In genomic region chr7:25077414-25077755, GRCm38 (mm10) we compare ENCODE assay signal across 8 mouse cellular contexts. TPM values are rescaled to one million over a fixed set of nuclear protein-coding genes. Genes with fewer than 3 reads are reported as not detected.
A peak's percentile ranks its signal among the peaks of the same experiment; 100 is the strongest.
DNase-seq lines count a peak whose midpoint lies in the region; ATAC-seq and TF ChIP-seq lines count a peak whose summit lies in the region.

No protein-coding gene starts in this region.

- DNase-seq in kidney, postnatal 25 days = no peak
- DNase-seq in Patski (ENCODE audit: low read depth, low spot score) = no peak
- DNase-seq in hindbrain, embryonic 11.5 days (ENCODE audit: low spot score) = no peak
- DNase-seq in midbrain, embryonic 11.5 days (ENCODE audit: low spot score, missing footprints) = no peak
- no peak for DNase-seq in cerebellum, adult 11 months
- DNase-seq in layer of hippocampus, postnatal 14 days (ENCODE audit: low spot score in 2 of 2) = no peak
- DNase-seq in urinary bladder, adult 2 months (ENCODE audit: low spot score) = no peak

- peak overlapping the region; percentile 83 for H3K9ac ChIP-seq in kidney, embryonic 14.5 days (ENCODE audit: low read depth, low read length)
- H3K9ac ChIP-seq in hindbrain, embryonic 11.5 days (ENCODE audit: low read depth, low read length) = peak overlapping the region; percentile 96
- peak overlapping the region; percentile 85 for H3K9ac ChIP-seq in midbrain, embryonic 11.5 days (ENCODE audit: low read length)

- WGBS in kidney, embryonic 14.5 days = under 1% methylated on average over 32 of the region's 33 CpGs
- WGBS in hindbrain, embryonic 11.5 days = under 1% methylated on average over 32 of the region's 33 CpGs
- WGBS in midbrain, embryonic 11.5 days = under 1% methylated on average over 28 of the region's 33 CpGs

- no peaks in the 10 kb centered on the region for H3K9me3 ChIP-seq in kidney, embryonic 14.5 days (ENCODE audit: control insufficient read depth, low read length)
- H3K9me3 ChIP-seq in hindbrain, embryonic 11.5 days (ENCODE audit: control insufficient read depth, low read length) = no peaks in the 10 kb centered on the region
- H3K9me3 ChIP-seq in midbrain, embryonic 11.5 days (ENCODE audit: control insufficient read depth, low read length) = no peaks in the 10 kb centered on the region

- H3K4me1 ChIP-seq in kidney, embryonic 14.5 days (ENCODE audit: control insufficient read depth, insufficient read depth, low read length) = peaks cover 17% of the 10 kb centered on the region; the same call in 1 of the 2 replicates
- H3K4me1 ChIP-seq in hindbrain, embryonic 11.5 days (replicated peaks; ENCODE audit: control insufficient read depth, insufficient read depth, low read length) = peaks cover 17% of the 10 kb centered on the region
- H3K4me1 ChIP-seq in midbrain, embryonic 11.5 days (ENCODE audit: control insufficient read depth, insufficient read depth, low read length) = peaks cover 24% of the 10 kb centered on the region

- POLR2A ChIA-PET in Patski (lab: Charles Lee) = no interaction called here

- peak overlapping the region; percentile 72 for H3K4me2 ChIP-seq in kidney, embryonic 14.5 days (replicated peaks; ENCODE audit: low read depth, low read length)
- peak overlapping the region; percentile 76 for H3K4me2 ChIP-seq in hindbrain, embryonic 11.5 days (replicated peaks; ENCODE audit: low read depth, low read length)
- H3K4me2 ChIP-seq in midbrain, embryonic 11.5 days = peak overlapping the region; percentile 81

- peak; percentile 34 for ATAC-seq in kidney, embryonic 14.5 days (ENCODE audit: low FRiP score, low TSS enrichment)
- ATAC-seq in Patski = peak; percentile 1
- ATAC-seq in hindbrain, embryonic 11.5 days (ENCODE audit: low FRiP score) = peak; percentile 63; the same call in 1 of the 2 replicates
- ATAC-seq in midbrain, embryonic 11.5 days (ENCODE audit: low FRiP score) = peak; percentile 61

- TF ChIP-seq CTCF in Patski (IDR thresholded peaks at IDR 0.05) = no peak

- CTCF ChIA-PET in Patski (lab: Charles Lee) = interaction anchor here (1.6 kb wide), 1 partner anchor 17 kb away, joined by 5 read pairs; no protein-coding TSS in a partner anchor

- H3K36me3 ChIP-seq in kidney, embryonic 14.5 days (ENCODE audit: control insufficient read depth, insufficient read depth, low read length) = peaks cover 30% of the 10 kb centered on the region
- peaks cover 17% of the 10 kb centered on the region; the same call in 1 of the 2 replicates for H3K36me3 ChIP-seq in hindbrain, embryonic 11.5 days (ENCODE audit: control insufficient read depth, insufficient read depth, low read length)
- H3K36me3 ChIP-seq in midbrain, embryonic 11.5 days (ENCODE audit: control insufficient read depth, insufficient read depth, low read length) = peaks cover 28% of the 10 kb centered on the region

- H3K4me3 ChIP-seq in kidney, embryonic 14.5 days (ENCODE audit: low read length) = peak overlapping the region; percentile 63
- H3K4me3 ChIP-seq in hindbrain, embryonic 11.5 days (ENCODE audit: low read depth, low read length) = peak overlapping the region; percentile 92
- peak overlapping the region; percentile 78 for H3K4me3 ChIP-seq in midbrain, embryonic 11.5 days (ENCODE audit: low read depth, low read length)

- H3K27ac ChIP-seq in kidney, embryonic 14.5 days (ENCODE audit: low read depth, low read length) = peak overlapping the region; percentile 82
- H3K27ac ChIP-seq in hindbrain, embryonic 11.5 days (ENCODE audit: low read depth, low read length) = peak overlapping the region; percentile 93
- H3K27ac ChIP-seq in midbrain, embryonic 11.5 days (ENCODE audit: low read depth, low read length) = peak overlapping the region; percentile 86

- no peaks in the 10 kb centered on the region for H3K27me3 ChIP-seq in kidney, embryonic 14.5 days (ENCODE audit: control insufficient read depth, insufficient read depth, low read length)
- H3K27me3 ChIP-seq in Patski = no peaks in the 10 kb centered on the region
- no peaks in the 10 kb centered on the region for H3K27me3 ChIP-seq in hindbrain, embryonic 11.5 days (ENCODE audit: control insufficient read depth, insufficient read depth, low read length)
- H3K27me3 ChIP-seq in midbrain, embryonic 11.5 days (ENCODE audit: control insufficient read depth, insufficient read depth, low read length) = no peaks in the 10 kb centered on the region

- in situ Hi-C loops in Patski (cut with MboI; ENCODE audit: low pct_unique_long_range_greater_than_20kb) = no loop called here

RNA-seq across cellular contexts. Expression of gene Zfp574, which starts 5.0 kb away (rescaled TPM):
- 21.9 and 33.4 TPM in 2 replicates for polyA plus RNA-seq in kidney, embryonic 14.5 days (2014; fragmentation: Nextera tagmentation; extraction: Ambion mirVana)
- polyA plus RNA-seq in Patski (2021) = 30.0 TPM
- polyA plus RNA-seq in hindbrain, embryonic 11.5 days (2014; fragmentation: Nextera tagmentation; extraction: Ambion mirVana) = 17.9 and 19.9 TPM in 2 replicates
- 20.3 and 22.9 TPM in 2 replicates for polyA plus RNA-seq in midbrain, embryonic 11.5 days (2014; fragmentation: Nextera tagmentation; extraction: Ambion mirVana)
- total RNA-seq in layer of hippocampus, postnatal 14 days (2021) = 10 to 100 TPM; 25.0 to 26.1 TPM
- 23.1 and 27.7 TPM in 2 replicates for polyA plus RNA-seq in urinary bladder, adult 2 months (2012; rRNA removed)

RNA-seq across cellular contexts. Expression of gene Grik5, which starts 5.2 kb away (rescaled TPM):
- polyA plus RNA-seq in kidney, embryonic 14.5 days (2014; fragmentation: Nextera tagmentation; extraction: Ambion mirVana) = 13.2 and 14.2 TPM in 2 replicates
- 49.5 TPM for polyA plus RNA-seq in Patski (2021)
- polyA plus RNA-seq in hindbrain, embryonic 11.5 days (2014; fragmentation: Nextera tagmentation; extraction: Ambion mirVana) = 8.9 and 14.4 TPM in 2 replicates
- 8.7 and 9.3 TPM in 2 replicates for polyA plus RNA-seq in midbrain, embryonic 11.5 days (2014; fragmentation: Nextera tagmentation; extraction: Ambion mirVana)
- 100 to 1,000 TPM; 258 to 270 TPM for total RNA-seq in layer of hippocampus, postnatal 14 days (2021)
- polyA plus RNA-seq in urinary bladder, adult 2 months (2012; rRNA removed) = 30.7 and 34.7 TPM in 2 replicates

Comparison
In these comparisons a context has a peak if more than half of its experiments do, and no peak if none do; other contexts are left out.
1. ATAC-seq: peak in every context shown above with its lines; median percentile 63 in hindbrain, embryonic 11.5 days; 61 in midbrain, embryonic 11.5 days; 34 in kidney, embryonic 14.5 days; 1 in Patski.